Mouse (Mus musculus) R1 (cell line): Measurements from ENCODE around the gene Vav3.

Experiments
- DNase-seq: peaks from one replicate; pipeline ENCODE4 v3.0.0-alpha.2; 2018; ENCODE audit warnings: low read depth, low spot score

Gene Vav3

DNA sequence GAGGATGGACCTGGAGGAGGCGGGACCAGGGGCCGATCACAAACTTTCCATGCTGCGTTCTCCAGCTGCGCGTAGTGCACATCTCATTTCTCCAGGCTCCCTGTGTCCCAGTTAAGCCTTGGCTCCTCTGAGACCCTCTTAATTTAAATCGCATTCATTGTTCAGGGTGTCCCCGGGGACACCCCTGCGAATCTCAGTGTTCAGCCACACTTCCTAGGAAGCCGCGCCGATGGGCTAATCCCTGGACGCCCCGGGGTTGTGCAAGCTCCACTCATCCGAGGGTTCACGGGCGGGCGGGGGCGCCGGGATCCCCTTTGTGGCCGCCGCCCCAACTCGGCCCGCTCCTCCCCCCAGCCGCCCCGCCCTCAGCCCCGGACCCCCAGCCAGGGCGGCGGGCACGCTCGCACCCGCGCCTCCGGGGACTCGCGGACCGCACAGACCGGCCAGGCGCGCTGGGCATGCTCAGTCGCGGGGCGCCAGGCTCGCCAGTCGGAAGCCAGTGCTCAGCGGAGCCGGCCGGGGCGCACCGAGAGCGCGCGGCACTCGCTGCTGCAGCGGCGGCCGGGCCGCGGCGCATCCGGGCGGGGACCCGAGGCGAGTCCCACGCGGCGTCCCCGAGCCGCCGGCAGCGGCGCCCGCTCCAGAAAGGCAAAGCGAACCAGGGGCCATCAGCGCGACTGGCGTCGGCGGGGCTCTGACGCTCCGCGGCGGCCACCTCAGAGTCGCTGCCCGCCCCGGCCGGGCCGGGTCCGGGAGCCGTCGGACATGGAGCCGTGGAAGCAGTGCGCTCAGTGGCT lies at the start of gene Vav3:
Gene Vav3 (plus strand): TSS at position 380 of the 797 bp plus-strand sequence.
- DNase-seq: peak; percentile 36

GRCm38 (mm10) chr3:109298857-109299256 lies 41.6 kb upstream of the Vav3 start:
- DNase-seq: no peak

DNA sequence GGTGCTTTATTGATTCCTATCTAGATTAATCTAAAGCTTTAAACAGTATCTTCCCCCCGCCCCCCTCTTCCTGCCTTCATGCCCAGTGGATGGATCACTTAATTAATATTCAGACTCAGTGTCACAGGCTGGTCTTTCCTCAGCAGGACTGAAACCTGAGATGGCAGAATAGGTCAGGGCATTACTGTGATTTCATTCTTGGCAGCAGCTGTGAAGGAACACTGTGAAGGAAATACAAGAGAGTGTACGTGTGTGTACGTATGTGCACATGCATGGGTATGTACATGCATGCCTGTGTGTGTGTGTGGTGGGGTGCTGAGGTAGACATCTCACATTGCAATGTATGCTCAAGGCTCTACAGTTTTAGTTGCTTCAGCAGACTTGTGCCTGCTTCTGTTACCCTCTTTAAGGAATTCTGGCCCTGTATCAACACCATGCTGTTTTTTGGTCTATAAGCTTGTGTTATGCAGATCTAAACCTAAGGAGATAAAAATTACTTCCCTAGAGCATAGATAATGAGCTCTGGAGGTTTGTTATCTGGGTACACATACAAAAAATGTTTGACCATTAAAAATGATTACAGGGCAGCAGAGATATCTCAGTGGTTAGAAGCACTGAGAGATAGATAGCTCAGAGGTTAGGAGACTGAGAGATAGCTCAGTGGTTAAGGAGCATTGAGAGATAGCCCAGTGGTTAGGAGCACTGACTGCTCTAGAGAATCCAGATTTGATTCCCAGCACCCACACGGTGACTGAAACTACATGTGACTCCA lies 41.0 kb upstream of the Vav3 start:
- no peak for DNase-seq

DNA sequence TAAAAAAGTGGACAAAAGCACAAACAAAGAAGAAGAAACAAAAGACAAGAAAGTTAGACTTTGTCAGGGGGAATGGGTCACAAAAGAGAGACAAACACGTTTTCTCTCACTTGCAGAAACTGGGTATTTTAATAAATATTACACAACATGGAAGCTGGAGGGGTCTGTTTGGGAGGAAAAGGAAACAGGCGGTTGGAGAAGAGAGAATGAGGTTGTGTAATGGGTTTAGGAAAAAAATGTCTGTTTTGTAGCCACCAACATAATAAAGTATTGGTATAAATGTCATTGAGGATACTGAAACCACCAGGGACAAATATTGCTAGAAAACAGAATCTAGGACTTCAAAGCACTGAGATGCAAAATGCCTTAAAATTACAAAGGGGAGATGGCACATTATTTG lies 38.4 kb upstream of the Vav3 start:
- no peak for DNase-seq

GRCm38 (mm10) chr3:109307406-109307805 lies 33.0 kb upstream of the Vav3 start:
- DNase-seq: peak; percentile 18

DNA sequence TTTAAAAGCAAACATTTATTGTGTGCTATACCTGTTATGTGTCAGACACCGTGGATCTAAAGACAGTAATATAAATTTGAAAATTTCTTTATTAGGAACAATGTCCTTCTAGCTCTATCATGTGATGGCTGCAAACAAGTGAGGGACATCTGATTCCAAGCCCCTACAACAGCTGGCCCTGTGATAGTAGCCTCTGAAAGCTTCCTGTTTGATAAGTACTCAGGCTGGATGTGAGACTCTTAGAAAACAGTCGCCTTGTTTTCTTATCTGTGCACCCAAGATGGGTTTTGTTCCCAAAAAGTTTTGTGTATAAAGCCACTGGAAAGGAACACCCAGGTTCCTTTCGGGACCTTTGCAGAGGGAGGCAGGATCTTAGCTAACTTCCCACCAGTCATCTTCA lies 32.0 kb upstream of the Vav3 start:
- no peak for DNase-seq

GRCm38 (mm10) chr3:109309317-109310265 lies 30.9 kb upstream of the Vav3 start:
- no peak for DNase-seq

GRCm38 (mm10) chr3:109311172-109311824 lies 29.2 kb upstream of the Vav3 start:
- DNase-seq: no peak

- DNase-seq: peak; percentile 10
Measured at GRCm38 (mm10) chr3:109311875-109312274, 28.6 kb upstream of the Vav3 start.

- no peak for DNase-seq
Measured at GRCm38 (mm10) chr3:109313501-109313900, 27.0 kb upstream of the Vav3 start.

- DNase-seq: no peak
Measured at GRCm38 (mm10) chr3:109322225-109322624, 18.2 kb upstream of the Vav3 start.

GRCm38 (mm10) chr3:109323447-109324300 lies 16.8 kb upstream of the Vav3 start:
- peak; percentile 57 for DNase-seq

DNA sequence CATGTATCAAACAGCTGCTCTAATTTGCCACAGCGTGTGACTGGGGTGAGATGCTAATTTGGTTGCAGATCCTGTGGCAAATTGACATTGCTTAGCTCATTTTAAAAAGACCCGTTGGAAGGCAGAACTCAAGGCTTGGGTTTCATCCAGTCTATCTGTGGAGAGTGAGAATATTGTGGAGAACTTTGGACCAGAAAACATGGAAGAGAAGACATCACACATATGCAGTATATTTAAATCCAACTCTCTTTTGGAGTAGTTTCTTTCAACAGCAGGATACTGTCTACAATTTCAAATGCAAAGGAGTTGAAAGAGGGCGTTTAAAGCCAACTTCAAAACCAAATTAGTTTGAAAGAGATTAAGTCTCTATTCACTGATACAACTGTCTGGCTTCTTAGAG lies 13.3 kb upstream of the Vav3 start:
- no peak for DNase-seq

DNA sequence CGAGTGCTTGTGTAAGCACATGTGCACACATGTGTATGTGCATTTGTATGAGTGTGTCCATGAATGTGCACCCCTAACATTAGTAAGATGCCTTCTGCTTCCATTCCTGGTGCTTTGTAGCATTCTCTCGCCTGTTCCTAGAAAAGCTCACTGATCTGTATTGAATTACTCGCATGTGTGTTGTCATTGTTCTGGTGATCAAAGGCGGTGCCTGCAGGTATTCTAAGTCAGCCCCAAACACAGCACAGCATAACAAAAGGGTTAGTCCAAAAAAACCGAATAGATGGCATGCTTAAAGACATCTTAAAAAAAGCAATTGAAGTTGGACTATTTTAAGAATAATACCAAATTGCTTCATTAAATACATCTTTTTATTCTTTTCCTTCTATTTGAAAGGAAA lies 7.7 kb upstream of the Vav3 start:
- DNase-seq: peak; percentile 19

- DNase-seq: no peak
Measured at GRCm38 (mm10) chr3:109335470-109335869, 5.0 kb upstream of the Vav3 start.

GRCm38 (mm10) chr3:109339290-109339689 lies 1.2 kb upstream of the Vav3 start:
- no peak for DNase-seq

- peak; percentile 65 for DNase-seq
Measured at GRCm38 (mm10) chr3:109339941-109340273, 546 bp upstream of the Vav3 start.

DNA sequence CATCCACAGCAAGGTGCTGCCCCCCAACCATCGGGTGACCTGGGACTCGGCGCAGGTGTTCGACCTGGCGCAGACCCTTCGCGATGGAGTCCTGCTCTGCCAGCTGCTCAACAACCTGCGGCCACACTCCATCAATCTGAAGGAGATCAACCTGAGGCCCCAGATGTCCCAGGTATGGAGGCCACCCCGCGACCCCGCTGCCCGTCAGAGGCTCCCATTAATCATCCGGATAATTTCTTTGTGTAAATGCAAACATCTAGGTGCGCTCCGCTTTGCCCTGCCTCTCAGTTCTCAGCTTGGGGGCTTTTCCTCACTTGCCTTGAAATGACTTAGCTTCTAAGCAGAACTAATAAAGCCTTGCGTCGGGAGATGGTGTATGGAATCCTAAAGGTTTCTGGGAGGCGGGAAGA lies 623 bp downstream of the Vav3 start:
- DNase-seq: no peak

- peak; percentile 12 for DNase-seq
Measured at GRCm38 (mm10) chr3:109341631-109342030, 1.2 kb downstream of the Vav3 start.

DNA sequence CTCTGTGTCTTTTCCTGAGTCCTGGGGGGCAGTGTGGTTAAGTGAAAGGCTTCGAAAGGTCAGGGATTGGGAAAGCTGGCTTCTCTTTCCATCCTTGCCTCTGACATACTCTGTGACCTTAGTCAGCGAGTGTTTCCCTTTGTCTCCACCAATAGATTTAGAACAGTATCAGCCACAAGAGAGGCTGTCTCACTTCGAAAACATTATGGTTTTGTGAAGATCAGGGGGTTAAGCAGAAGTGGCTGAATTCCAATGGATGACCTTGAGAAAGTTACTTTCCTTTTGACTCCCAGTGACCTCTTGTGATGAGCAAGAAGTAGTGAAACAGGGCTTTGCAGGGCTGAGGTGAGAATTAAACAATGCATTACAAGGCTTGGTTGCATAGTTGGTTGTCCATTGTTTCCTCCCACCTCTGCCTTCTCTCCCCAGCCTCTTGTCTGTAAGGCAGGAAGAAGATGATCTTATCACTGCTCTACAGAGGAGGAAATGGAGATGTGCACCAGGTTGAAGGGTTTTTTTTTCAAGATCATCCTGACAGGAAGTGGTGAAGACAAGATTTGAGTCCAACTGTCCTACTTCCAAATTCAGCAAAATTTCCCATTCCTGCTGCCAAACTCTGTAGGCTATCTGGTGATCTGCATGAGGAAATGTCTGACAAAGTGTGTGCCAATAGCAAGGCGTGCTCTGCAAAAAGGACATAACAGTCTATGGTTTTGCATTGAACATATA lies 11.7 kb downstream of the Vav3 start:
- peak; percentile 26 for DNase-seq
